Mouse (Mus musculus) embryo, embryonic 9.5 days (tissue): Measurements from ENCODE around the gene Dhx34.
"Not testable (repeated sequence)": the region's sequence is repeated elsewhere in the genome, so short reads cannot be mapped to it uniquely, and the experiment has no call there.

ENCODE experiments used
- DNase-seq: peaks from one replicate; pipeline ENCODE4 v3.0.0-alpha.2; 2017; ENCODE audit errors: extremely low spot score

Dhx34 gene

GRCm38 (mm10) chr7:16221582-16222272 is at the start of gene Dhx34:
Gene Dhx34 (minus strand): TSS chr7:16222037.
- peak; percentile 97 for DNase-seq

DNA sequence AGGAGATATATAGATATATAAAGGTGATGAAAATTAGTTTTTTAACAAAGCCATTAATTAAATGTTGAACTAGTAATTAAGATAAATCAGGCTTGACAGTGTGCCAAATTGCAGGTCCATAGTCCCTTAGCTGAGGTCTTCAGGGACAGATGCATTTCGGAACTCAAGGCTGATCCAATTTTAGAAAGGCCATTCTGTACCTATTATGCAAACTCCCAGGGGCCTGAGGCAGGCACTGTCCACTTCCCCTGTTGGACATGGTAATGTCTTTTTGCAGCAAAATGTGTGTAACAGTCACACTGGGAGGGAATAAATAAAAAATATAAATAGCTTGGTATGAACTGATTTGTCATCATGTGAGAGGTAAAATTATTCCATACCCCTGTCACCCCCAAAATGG is 49.3 kb upstream of the Dhx34 start:
- DNase-seq = no peak

DNA sequence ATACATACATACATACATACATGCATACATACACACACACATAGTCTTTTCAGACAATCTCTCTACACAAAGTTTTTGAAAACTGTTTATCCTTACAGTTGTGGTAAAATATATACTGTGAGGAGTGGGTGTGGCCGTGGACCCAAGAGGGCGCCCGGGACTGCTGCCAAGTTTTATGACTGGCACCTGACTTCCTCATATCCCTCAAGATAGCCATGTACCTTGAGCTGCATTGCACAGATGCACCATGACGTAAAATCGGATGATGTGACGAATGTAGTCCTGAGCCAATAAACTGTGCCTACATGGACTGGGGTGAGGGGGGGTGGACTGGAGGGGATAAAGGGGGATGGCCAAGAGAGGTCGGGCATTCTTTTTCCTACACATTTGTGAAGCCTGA is 44.8 kb upstream of the Dhx34 start:
- DNase-seq = not testable (repeated sequence)

GRCm38 (mm10) chr7:16265856-16266255 is 44.0 kb upstream of the Dhx34 start:
- no peak for DNase-seq

DNA sequence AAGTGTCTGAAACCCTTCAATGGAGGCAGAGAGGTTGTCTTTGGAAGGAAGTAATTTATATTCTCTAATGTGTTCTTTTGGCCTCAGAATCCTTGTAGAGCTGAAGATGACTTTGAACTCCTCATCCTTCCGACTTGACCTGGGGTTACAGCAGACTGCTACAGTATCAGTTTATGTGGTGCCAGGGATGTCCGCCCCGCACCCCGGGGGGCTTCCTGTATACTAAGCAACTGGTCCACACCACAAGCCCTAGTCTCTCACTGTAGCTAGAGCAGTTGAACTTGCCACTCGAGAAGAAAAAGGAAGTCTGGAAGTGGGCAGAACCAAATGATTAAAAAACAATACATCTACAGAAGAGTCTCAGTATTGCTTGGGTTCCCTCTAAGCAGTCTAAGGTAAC is 42.0 kb upstream of the Dhx34 start:
- DNase-seq = no peak

DNA sequence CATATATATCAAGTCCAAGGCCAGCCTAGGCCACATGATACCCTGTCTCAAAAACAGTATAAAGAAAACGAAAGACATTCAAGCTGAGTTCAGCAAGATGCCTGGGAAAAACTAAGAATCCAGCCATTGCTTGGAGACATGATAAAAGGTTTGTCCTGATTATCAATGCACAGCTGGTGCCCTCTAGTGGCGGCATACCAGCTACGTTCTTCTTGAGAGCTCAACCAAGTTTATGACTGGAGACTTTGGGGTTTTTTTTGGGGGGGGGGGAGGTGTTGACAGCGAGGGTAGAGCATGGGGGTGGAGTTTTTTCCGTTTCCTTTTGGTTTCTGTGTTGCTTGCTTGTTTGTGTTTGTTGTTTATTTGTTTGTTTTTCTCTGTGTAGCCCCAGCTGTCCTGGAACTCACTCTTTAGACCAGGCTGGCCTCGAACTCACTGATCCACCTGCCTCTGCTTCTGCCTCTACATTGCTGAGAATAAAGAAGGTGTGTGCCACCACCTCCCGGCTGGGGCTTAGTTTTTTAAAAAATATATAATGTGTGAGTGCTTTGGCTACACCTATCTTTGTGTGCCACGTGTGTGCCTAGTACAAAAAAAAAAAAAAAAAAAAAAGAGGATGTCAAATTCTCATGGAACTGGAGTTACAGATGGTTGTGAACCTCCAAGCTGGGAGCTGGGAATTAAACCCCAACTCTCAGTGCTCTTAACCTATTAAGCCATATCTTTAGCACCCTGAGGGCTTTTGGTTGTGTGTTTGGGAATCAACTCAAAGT is 41.4 kb upstream of the Dhx34 start:
- DNase-seq = peak; percentile 64

DNA sequence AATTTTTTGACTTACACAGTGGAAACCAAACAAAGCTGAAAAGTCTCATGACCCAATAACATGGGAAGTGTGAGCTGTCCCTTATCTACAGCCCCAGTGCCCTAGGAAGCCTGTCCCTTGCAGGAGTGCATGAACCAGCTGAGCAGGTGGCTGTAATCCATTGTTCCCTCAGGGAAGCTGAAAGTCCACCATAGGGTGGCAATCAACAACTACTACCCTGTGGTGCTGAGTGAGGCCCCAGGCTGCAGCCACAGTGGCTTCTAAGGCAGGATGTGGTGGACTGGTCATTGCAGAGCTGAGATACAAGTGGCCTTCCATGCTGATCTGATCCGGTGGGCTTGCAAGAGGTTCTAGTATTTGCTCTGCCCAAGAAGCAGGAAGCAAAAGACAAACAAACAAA is 39.3 kb upstream of the Dhx34 start:
- no peak for DNase-seq

DNA sequence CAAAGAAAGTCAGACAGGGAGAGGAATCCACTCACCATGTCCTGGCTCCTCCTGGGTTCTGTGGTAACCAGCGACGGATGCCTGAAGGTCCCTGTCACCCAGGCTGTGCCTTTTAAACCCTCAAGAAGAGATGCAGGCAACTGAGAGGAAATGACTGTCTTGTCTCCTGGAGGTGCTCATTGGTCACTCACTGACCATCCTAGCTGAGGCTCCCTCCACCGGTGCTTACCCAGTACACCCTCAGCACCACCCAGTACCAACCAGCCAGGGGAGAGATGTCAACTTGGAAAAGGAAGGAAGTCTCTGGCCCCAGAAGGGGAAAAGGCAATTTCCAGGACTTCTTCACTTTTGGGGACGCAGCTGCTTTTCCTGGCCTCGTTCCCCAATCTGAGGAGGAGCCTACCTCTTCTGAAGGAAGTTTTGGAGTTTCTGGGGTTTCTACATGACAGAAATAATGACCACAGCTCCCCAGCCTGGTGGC is 37.3 kb upstream of the Dhx34 start, which contains the start of gene C5ar1:
Gene C5ar1 (minus strand): TSS at position 431 of the 481 bp plus-strand sequence.
- DNase-seq = no peak

DNA sequence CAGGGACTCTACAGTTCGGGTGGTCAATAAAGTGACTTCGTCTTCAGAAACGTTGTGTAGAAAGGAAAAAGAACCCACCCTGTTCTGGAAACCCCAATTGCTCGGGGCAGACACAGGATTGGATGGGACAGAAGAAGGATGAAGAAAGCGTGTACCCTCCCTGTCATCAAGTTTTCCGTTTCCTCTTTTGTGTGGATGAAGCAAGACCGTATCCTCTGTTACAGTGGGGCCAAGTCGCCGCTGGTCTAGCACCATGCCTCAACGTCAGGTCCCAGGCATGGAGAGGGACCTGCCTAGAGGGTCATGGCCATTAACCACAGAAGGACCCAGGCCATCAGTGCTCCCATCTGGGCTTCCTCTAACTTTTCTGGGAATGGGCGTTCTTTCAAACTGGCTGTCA is 36.0 kb upstream of the Dhx34 start:
- DNase-seq = no peak

- DNase-seq = not testable (repeated sequence)
Observed at GRCm38 (mm10) chr7:16255963-16256362, 34.1 kb upstream of the Dhx34 start.

GRCm38 (mm10) chr7:16254195-16254594 is 32.4 kb upstream of the Dhx34 start:
- DNase-seq = no peak

DNA sequence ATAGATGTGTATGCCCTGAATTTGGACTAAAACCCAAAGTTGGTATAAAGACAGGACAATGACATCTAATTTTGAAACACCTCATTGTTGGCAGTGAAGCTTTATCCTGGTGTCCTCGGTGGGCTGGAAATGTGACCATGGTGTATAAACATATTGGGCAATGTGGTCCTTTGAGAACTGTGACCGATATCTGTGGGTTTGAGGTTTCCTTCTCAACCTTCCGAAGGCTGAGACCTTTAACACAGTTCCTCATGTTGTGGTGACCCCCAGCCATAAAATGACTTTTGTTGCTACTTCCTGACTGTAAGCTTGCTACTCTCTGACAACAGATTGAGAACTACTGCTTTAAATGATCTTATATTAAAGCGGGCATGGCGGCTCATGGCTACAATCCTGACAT is 28.9 kb upstream of the Dhx34 start:
- DNase-seq = no peak

GRCm38 (mm10) chr7:16245958-16246357 is 24.1 kb upstream of the Dhx34 start:
- DNase-seq = no peak

DNA sequence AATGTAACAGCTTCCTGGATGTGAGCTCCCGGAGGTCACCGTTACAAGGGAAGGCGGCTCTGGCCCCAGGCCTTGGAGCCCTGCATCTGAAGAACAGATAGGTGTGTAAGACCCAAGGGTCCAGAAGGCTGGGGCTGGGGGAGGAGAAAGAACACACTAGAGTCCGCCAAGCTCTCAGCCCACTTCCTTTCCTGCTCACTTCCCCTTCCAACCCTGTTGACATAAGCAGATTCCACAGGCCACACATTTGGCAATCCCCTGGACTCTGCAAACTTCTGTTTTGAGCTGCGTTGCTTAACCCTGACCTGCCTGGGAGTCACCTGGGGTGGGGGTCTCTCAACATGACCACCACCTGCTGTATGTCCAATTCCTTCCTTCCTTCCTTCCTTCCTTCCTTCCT is 22.2 kb upstream of the Dhx34 start, which contains the start of gene C5ar2:
Gene C5ar2 (minus strand): TSS at position 88 of the 400 bp plus-strand sequence.
- DNase-seq = no peak

GRCm38 (mm10) chr7:16242198-16242597 is 20.4 kb upstream of the Dhx34 start:
- DNase-seq = no peak

DNA sequence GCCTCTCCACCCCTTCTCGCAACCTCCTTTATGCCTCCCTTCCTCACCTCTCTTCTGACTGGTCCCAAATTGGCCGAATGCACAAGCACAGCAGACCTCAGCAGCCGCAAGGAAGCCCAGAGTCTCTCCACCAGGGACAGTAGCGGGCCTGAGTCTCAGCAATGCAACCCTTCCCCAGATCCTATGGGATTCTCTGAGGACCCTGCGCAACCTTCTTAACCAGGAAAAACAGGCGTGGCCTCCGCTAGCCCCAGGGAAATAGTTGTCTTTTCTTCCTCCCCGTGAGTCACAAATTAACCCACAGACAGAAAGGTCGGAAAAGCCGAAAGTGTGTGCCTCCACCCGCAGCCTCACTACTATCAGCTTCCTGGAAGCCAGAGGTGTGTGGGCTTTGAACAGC is 19.9 kb upstream of the Dhx34 start:
- no peak for DNase-seq

DNA sequence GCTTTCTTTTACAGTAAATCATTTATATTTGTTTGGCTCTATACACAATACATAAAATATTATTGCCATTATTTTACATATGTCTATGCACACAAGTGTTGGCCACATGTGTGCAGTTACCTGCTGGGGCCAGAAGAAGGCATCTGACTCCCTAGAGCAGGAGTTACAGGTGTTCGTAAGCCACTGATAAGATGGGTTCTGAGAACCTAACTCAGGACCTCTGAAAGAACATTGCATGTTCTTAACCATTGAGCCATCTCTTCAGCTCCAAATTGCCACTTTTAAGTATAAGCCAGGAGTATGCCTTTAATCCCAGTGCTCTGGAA is 19.1 kb upstream of the Dhx34 start:
- no peak for DNase-seq

- DNase-seq = no peak
Observed at GRCm38 (mm10) chr7:16240281-16240977, 18.6 kb upstream of the Dhx34 start.

DNA sequence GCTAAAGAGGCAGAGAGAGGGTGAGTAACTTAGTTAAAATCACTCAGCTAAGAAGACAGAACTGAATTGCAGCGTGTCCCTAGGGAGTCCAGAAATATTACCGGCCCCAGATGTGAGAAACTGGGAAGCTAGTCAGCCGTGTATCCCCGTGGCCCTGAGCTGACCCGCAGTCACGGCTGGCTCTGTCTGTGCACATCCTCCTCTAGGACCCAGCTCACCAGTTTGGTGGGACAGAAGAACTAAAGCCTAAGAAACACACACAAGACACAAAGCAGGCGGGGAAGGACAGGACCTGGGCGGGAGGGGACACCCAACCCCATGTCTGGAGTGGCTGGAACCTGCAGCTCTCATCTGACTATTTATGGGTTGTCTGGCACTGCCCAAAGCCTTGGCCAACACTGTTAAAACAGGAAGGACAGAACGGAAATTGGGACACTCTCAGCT is 17.7 kb upstream of the Dhx34 start:
- no peak for DNase-seq

- DNase-seq = peak; percentile 70
Observed at GRCm38 (mm10) chr7:16229869-16230268, 8.0 kb upstream of the Dhx34 start.

DNA sequence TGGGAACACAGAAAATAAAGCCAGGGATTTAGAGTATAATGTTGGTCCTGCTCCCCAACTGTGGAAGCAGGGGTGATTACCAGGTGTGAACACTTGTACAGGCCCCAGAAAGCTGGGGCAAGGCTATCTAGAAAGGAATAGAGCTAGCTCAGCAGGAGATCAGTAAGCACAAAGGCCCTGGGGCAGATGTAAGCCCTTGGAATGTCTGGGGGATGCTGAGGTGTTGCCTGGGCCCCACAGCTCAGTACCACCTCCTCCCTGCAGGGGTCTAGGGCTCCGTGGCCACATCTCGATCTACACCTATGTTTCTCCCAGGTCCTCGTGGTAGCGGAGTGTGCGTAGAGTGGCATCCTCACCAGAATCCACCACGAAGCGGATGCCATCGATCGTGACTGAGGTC is 7.9 kb downstream of the Dhx34 start:
- no peak for DNase-seq

- DNase-seq = no peak
Observed at GRCm38 (mm10) chr7:16213196-16213595, 8.6 kb downstream of the Dhx34 start.
